Mouse (Mus musculus) T-helper 17 cell (primary cell): ENCODE results near the gene Raly.
"Not testable (repeated sequence)": the region's sequence is repeated elsewhere in the genome, so short reads cannot be mapped to it uniquely, and the experiment has no call there.

ENCODE experiments used
- in situ Hi-C, 2 experiments: fragments of 300-600 bp; cut with MboI, MseI; formaldehyde crosslinking; loops; 1 replicate in 1 of 2; 2 replicates in 1 of 2; pipeline ENCODE4 v1.15.1; 2025; ENCODE audit warnings: high pct_unique_total_duplicates in 2 of 2

The Raly gene

DNA sequence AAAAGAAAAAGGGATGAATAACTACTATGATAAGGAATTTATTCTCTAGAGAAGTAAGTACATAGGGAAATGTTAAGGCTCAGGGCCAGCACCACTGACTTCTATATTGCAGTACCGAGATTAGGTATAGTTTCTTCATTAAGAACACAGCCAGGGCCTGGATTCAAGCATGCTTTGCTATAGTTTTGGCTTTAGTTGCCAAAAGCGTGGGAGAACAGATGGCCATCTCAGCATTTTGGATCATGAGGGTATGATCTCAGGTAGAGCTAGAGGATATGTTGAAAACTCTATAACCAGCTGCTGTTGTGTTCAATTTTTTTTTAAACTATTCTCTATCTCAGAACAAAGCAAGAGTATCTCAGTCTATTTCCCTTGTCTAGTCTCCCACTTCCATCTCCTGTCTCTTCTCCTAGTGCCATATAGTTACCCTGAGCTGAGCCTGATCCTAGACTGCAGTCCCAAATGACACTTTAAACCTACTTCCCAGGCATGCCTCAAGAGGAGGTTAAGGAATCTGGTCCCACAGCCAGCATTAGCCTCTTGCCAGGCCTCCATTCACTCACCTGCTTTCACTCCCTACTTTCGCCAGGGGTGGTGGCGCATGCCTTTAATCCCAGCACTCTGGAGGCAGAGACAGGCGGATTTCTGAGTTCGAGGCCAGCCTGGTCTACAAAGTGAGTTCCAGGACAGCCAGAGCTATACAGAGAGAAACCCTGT, 43.4 kb downstream of the Raly start:
- in situ Hi-C loops = no loop called here

DNA sequence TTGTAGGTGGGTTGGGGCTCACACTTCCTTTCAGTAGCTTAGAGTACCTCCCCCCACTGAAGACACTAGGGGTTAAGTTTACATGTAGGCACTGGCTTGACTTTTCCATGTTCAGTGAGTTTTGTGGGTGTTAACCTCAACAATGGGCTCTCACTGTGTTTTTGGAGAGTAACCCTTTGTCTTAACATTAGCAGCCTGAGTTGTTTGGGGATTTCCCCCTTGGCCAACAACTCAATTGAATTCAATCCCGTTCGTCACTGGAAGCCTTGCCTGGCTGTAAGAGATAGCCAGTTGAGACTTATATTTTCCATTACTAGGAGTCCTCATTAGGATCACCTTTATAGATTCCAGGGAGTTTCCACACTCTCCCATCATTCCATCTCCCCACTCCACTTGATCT, 45.6 kb downstream of the Raly start:
- in situ Hi-C loops = no loop called here

DNA sequence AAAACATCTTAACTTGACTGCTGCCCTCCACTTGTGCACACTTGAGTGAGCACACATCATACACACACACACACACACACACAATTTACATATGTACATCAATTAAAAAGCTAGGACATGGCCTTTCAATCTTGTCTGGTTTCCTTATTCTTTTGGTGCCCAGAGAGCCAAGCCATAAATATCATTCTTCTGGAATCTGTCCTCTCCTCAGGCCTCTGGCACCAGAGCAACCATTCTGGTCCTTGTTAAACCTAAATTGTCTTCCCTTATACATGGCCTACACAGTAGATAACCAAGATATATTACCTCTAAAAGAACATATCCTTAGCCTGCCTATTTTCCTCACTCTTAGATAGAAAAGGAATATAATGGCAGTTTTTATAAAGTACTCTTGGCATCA, 57.2 kb downstream of the Raly start:
- in situ Hi-C loops = no loop called here

DNA sequence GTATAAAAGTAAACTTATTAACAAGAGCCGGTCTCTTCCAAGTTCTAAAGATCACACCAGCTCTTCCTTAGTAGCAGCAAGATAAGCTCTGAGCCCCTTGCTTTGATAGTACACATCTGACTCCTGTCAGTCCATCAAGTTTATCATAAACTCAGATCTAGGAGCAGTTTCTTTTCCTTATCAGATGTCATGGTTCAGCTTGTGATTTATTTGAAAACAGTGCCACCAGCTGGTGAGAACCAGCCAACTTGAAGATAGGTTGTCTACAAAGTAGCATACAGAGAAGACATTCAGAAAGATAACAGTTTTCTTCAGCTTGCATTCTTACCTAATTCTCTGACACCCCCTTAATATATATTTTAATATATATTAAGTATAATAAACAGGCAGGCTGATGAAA, 64.5 kb downstream of the Raly start:
- in situ Hi-C loops = loop anchor here (5.0 to 25.0 kb wide), 2 partner anchors 153 to 1968 kb away; no protein-coding TSS in a partner anchor

DNA sequence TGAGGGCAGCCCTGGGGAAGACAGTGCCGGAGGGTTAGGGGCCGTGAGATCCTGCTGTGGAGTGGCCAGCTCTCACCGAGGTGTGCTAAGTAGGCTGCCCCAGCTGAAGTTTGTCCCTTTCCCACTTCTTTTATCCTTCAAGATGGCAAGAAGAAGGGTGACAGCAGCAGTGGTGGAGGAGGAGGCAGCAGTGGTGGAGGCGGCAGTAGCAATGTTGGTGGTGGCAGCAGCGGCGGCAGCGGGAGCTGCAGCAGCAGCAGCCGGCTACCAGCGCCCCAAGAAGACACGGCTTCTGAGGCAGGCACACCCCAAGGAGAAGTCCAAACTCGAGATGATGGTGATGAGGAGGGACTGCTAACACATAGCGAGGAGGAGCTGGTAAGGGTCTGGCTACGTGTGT, 72.8 kb downstream of the Raly start:
- in situ Hi-C loops = loop anchor here (5.0 to 25.0 kb wide), 2 partner anchors 51 to 1976 kb away; no protein-coding TSS in a partner anchor

DNA sequence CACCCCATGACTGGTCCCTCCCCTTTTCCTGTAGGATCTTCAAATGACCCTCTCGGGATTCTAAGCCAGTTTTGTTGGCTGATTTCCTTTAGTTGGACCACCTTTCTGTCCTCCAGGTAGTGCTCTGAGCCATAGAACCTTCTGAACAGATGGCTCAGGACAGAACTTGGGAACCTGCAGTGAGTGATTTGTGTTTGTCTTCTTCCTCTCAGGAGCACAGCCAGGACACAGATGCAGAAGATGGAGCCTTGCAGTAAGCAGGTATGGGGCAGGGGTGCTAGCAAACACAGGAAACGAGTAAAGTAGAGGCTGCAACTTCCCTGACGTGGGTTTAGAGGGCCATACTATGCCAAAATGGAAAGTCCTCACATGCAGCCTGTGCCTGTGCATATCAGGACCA, 74.8 kb downstream of the Raly start:
- in situ Hi-C loops = loop anchor here in 1 of 2 experiments (25.0 kb wide), 1 partner anchor 1978 kb away; no protein-coding TSS in a partner anchor

DNA sequence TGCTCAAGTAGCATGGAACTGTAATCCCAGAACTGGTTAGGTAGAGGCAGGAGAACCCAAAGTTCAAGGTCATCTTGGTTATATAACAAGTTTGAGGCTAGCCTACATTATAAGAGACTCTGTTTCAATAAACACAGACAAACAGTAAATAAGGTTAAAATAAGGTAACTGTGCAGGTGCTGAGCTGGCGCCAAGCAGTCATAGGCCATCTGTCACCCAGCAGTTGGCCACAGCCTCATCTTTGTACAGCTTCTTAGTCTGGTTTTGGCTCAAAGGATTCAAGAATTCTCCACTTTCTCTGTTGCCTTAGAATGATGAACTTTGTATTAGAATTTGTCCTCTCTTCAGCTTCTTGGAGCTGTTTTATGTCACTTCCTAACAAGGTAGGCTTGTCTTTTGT, 77.2 kb downstream of the Raly start:
- in situ Hi-C loops = loop anchor here in 1 of 2 experiments (25.0 kb wide), 1 partner anchor 1981 kb away; no protein-coding TSS in a partner anchor

DNA sequence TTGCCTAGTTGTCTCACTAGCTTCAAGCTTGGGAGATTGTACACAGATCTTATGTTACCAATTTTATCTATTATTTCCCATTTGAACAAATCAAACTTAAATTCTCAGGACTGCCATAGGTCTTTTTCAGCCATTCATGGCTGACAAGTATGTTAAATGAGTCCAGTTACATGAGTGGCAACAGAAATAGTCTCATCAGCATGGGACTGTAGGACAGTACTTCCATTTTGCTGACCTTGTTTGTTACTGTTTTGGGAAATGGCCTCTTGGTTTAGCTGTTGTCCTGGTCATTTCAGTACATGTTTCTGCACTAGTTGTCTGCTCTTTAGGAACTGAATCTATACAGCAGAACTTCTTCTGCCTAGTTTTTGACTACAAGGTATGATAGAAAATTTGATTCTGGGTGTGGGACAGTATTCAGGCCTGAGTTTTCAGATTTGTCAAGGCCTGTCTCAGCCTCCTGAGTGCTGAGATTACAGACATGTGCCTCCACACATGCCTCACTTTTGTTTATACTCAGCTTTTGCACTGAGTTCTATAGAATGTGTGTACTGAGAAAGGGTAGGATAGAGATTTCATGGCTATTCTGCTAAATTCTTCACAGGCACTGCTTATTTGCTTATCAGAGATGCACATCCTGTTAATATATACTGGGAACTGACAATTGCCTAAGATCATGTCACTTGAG, 79.2 kb downstream of the Raly start:
- in situ Hi-C loops = loop anchor here in 1 of 2 experiments (10.0 to 25.0 kb wide), 2 partner anchors 1295 to 1983 kb away; no protein-coding TSS in a partner anchor

DNA sequence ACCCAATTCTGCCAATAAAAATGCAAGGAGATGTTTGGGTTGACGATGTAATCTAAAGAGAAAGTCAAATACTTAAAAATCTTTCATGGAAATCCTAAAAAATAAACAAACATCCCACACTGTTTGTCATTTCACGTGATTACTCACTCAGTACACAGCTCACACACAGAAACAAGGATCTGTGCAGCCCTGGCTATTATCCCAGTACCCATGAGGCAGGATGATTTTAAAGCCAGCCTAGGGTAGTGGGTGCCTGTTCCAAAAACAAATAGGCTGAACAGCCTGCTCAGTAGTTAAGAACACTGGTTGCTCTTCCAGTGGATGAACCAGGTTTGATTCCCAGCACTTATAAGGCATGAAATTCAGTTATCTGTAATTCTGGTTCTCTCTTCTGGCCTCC, 85.7 kb downstream of the Raly start:
- in situ Hi-C loops = loop anchor here in 1 of 2 experiments (10.0 kb wide), 1 partner anchor 1288 kb away; no protein-coding TSS in a partner anchor

DNA sequence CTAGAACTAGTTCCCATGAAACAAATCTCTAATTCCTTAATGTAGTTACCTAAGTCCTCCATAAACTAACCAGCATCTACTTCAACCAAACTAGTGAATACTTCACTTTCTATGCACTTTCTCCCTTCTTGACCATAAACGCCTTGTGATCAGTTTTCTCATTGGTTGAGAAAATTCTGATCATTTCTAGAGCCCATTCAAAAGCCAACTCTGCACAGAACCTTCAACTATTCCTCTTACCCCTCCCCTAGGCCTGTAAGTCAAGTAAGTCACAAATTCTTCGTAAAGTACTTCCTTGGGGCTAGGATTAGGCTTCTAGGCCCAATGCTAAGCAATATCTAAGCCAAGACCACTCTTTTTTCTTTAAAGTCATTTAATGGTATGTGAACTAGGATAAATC, 100.7 kb downstream of the Raly start:
- in situ Hi-C loops = no loop called here

DNA sequence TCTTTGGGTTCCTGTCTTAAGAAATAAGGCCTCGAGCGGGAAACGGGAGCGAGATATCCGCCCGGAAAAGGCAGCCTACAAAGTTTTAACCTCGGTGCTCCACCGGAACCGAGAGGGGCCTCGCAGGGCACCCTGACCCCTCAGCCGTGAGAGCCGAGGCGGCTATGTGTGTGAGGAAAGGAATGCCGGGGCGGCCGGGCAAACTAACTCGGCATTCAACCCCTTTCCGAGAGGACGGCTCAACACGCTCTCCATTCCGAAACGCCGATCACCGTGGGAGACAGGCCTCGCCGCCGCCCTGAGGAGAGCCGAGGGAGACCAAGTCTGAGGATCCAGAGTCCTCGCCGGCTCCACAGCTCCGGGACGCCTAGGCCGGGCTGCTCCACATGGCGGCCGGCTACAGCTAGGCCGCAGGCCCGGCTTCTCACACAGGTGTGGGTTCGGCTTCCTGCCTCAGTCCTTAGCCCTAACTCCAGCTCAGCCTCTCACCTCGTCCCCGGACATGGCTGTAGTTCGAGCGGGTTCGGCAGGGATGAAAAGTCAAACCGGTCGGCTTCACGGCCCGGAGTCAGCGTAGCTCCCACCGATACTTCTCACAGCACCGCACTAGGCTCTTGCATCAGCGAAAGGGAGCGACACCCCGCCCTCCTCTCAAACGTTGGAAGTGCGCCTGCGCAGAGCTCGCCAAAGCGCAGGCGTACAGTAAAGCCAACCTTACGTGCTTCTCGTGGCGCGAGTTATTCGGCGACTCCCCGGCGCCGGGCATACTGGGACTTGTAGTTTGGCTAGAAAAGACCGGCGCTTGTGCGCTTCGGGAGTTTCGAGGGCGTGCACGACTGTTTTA, 101.5 kb downstream of the Raly start, which contains the start of gene Eif2s2:
Eif2s2 (minus strand) TSS at position 735 of the 844 bp plus-strand sequence.
- in situ Hi-C loops = no loop called here

DNA sequence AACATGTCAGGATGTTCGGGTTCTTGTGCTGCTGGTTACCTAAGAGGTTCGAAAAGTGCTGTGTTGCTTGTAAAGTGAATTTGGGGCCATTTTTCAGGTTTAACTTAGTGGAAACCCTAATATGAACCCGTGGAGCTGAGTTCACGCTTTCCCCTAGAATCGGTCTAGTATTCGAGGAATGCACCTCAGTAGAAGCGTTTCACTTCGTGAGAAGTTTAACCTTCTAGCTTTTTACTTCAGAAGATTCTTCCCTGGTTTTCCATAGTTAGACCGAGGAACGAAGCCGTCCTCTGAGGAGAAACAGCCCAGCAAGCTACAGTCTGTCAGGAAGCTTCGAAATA, 102.1 kb downstream of the Raly start:
- in situ Hi-C loops = no loop called here

DNA sequence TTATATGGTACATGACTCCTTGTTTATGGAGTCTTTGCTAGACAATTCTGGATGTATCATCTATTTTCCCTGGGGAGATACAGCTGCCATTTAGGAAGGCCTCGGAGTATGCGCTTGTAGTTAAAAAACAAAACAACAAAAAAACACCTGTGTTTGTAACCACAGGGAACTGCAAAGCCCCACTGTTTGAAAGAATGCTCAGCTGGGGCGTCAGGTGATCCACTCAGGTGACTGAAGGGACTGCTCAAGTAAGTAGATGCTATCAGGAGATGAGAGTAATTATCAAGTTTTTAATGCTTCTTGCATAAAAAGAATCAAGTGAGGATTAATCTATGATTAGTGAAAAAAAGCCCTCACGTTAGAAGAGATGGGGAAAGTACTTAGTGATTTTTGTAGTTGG, 102.7 kb downstream of the Raly start:
- in situ Hi-C loops = no loop called here

DNA sequence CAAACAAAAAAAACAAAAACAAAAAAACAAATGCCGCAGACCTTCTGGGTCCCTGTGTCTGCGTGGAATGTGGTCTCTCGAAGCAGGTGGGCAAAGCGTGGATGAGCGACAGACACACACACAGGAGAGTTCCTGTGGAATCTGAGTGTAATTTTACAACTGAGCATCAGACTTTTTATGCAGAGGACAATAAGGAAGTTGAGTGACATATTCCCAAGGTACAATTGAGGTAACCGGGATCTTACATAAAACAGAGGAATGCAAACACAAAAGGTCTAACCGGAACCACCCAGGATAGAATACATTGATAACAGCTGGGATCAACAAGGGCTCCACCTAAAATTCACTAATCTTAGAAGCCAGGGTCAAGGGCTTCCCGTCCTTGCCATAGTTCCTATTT, 108.1 kb downstream of the Raly start:
- in situ Hi-C loops = not testable (repeated sequence)

DNA sequence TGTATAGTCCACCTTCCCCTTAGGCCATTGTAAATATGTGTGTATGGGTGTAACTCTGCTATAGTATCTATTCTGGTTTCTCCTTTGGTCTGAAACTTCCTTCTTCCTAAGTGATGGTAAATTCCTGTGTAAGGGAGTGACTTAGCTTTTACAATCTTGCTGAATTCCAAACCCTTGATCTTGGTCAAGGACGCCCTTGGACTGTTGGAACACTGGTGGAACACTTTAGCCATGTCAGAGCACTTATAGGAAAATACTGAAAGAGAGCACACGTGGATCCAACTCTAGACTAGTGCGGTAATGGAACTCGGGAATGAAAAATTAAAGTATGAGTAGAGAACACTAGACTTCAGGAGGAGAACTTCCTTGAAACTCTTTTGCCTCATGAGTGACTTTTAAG, 108.5 kb downstream of the Raly start:
- in situ Hi-C loops = not testable (repeated sequence)

DNA sequence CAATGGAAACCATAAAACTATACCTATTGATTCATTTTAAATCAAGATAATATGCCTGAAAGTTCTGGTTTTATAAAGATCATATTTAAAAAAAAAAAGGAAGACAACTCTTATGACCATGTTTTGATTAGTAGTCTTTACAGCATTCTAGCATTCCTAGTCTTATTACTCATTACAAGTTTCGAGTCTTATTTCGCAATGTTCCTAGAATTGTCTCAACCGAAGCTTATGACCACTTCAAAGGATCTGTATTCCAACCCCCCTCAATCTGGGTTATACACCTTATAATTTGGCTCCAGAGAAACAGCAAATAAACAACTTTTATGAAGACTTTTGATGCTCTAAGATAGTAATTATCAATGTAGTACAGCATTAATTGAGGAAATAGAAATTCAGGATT, 111.2 kb downstream of the Raly start:
- in situ Hi-C loops = no loop called here

DNA sequence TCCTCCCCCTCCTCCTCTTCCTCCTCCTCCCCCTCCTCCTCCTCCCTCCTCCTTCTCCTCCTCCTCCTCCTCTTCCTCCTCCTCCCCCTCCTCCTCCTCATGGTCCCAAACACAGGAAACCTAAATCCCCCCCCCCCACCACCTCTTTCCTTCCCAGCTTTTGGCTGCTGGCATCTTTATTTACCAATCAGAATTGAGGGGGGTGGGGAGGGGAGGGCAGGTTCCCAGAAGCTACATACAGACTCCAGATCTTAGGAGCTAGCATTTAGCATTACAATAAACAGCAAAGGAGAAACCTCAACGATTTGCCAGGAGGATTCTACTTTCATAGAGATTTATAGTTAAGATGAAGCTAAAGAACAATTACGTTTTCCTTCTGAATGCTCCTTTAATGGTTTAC, 114.9 kb downstream of the Raly start:
- in situ Hi-C loops = no loop called here

DNA sequence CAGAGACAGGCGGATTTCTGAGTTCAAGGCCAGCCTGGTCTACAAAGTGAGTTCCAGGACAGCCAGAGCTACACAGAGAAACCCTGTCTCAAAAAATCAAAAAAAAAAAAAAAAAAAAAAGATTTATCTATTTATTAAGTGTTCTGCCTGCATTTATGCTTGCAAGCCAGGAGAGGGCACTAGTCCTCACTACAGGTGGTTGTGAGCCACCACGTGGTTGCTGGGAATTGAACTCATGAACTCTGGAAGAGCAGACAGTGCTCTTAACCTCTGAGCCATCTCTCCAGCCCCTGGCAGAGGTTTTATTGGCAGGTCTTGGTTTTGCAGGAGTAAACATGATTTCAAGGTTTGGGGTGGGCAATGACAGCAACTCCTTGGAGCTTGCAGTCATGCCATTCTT, 117.3 kb downstream of the Raly start:
- in situ Hi-C loops = not testable (repeated sequence)

DNA sequence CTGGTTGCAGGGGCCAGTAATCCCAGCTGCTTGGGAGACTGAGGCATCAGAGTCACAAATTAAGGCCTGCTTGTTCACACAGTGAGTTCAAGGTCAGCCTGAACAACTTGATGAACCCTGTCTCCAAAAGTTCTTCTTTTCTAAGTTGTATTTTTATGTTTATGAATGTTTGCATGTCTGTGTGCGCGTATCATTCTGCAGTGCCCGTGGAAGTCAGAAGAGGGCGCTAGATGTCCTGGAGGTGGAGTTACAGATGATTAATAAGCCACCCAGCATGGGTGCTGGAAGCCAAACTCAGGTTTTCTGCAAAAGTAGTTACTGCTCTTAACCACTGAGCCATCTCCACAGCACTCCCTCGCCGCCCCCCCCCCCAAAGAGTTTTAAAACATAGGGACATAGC, 118.9 kb downstream of the Raly start:
- in situ Hi-C loops = no loop called here

DNA sequence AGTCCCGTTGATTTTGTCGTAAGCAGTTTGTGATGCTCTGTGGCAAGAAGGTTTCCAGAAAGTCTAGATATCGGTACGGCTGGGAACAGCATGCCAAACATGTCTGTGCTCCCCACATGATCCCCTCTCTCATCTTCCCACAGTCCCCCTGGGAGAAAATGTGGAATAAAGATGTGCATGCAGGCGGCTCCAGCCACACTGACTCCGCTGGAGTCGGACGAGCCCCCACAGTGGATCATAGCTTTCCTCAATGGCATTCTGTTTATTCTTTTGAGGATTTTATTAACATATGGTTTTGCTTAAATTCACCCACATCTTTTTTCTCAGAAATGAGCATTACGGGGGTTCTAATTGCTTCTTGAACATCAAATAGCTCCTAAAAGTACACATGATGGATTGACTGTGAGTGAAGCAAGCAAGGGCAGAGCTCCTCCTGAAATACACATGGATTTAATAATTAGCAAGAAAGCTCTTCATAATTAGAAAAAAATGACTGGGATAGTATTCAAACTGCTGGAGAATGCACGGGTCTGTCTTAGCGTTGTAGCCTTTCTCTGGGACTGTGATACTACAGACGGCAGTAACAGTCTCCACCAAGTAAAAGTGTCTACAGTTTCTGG, 125.1 kb downstream of the Raly start:
- in situ Hi-C loops = no loop called here

DNA sequence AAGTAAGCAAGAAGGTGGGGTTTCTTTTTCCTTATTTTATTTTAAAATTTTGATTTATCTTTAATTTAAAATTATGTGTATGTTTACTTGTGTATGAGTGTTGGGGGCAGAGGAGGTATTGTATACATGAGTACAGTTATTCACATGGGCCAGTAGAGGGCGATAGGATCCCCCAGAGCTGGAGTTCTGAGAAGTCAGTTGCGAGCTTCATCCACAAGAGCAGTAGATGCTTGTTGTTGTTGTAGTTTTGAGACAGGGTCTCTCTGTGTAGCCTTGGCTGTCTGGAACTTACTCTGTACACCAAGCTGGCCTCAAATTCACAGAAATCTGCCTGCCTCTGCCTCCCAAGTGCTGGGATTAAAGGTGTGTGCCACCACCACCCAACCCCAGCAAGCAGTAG, 125.7 kb downstream of the Raly start:
- in situ Hi-C loops = no loop called here
